Mouse (Mus musculus): ENCODE measurements around the gene Porcn. TPM values are rescaled to one million over a fixed set of nuclear protein-coding genes. Genes with fewer than 3 reads are reported as not detected.
A peak's percentile ranks its signal among the peaks of the same experiment; 100 is the strongest.

Porcn gene
- polyA plus RNA-seq, 1 experiment, result 67.5 TPM

- Histone ChIP-seq H3K4me3 (peak overlapping the region; percentile 41), H3ac (ENCODE audit: control insufficient read depth, insufficient read length) (peak overlapping the region; percentile 22), H3K4me2 (ENCODE audit: low read depth) (peak overlapping the region; percentile 60), H3K36me3 (ENCODE audit: control insufficient read depth, insufficient read depth) (no peaks in the 10 kb centered on the region), H3K79me2 (ENCODE audit: control insufficient read depth, insufficient read depth) (no peaks in the 10 kb centered on the region), H3K27me3 (ENCODE audit: control insufficient read depth, insufficient read depth, insufficient read length) (no peaks in the 10 kb centered on the region)
- TF ChIP-seq POLR2A (IDR thresholded peaks at IDR 0.05; ENCODE audit: insufficient read length, low read depth) (no peak), MYOG (IDR thresholded peaks at IDR 0.05; ENCODE audit: control insufficient read depth in 1 of 3, insufficient read depth in 1 of 3, insufficient read length in 2 of 3, low read depth in 2 of 3) (no peak), POLR2AphosphoS2 (IDR thresholded peaks at IDR 0.05; ENCODE audit: insufficient read length, low read depth) (no peak), E2F4 (IDR thresholded peaks at IDR 0.05; ENCODE audit: insufficient read depth) (no peak), TCF12 (IDR thresholded peaks at IDR 0.05; ENCODE audit: insufficient read depth, poor library complexity, severe bottlenecking) (no peak), MAX (IDR thresholded peaks at IDR 0.05; ENCODE audit: low read depth) (no peak)
These were observed 774 bp downstream of the Porcn start for GRCm38 (mm10) chrX:8205551-8205950.

GRCm38 (mm10) chrX:8205088-8205487 is 1.2 kb downstream of the Porcn start:
- TF ChIP-seq SRF (IDR thresholded peaks at IDR 0.05; ENCODE audit: control insufficient read depth, insufficient read length, low read depth), result no peak
- no peak for TF ChIP-seq MYOD1 (IDR thresholded peaks at IDR 0.05; ENCODE audit: control insufficient read depth in 1 of 3, insufficient read length in 2 of 3, low read depth in 2 of 3)
- TF ChIP-seq E2F4 (IDR thresholded peaks at IDR 0.05; ENCODE audit: insufficient read depth), result no peak
- no peak for TF ChIP-seq MAX (IDR thresholded peaks at IDR 0.05; ENCODE audit: low read depth)
- Histone ChIP-seq H3K36me3 (ENCODE audit: control insufficient read depth, insufficient read depth) (no peaks in the 10 kb centered on the region), H3K27me3 (ENCODE audit: control insufficient read depth, insufficient read depth, insufficient read length) (no peaks in the 10 kb centered on the region), H3K79me2 (ENCODE audit: control insufficient read depth, insufficient read depth) (no peaks in the 10 kb centered on the region), H3ac (ENCODE audit: control insufficient read depth, insufficient read length) (no peak overlapping the region), H3K4me3 (peak overlapping the region; percentile 41), H3K4me2 (ENCODE audit: low read depth) (peak overlapping the region; percentile 60)

GRCm38 (mm10) chrX:8204076-8204475 is 2.2 kb downstream of the Porcn start:
- Histone ChIP-seq H3ac (ENCODE audit: control insufficient read depth, insufficient read length) (no peak overlapping the region), H3K27me3 (ENCODE audit: control insufficient read depth, insufficient read depth, insufficient read length) (no peaks in the 10 kb centered on the region), H3K4me3 (no peak overlapping the region), H3K79me2 (ENCODE audit: control insufficient read depth, insufficient read depth) (no peaks in the 10 kb centered on the region), H3K4me2 (ENCODE audit: low read depth) (no peak overlapping the region), H3K36me3 (ENCODE audit: control insufficient read depth, insufficient read depth) (no peaks in the 10 kb centered on the region)
- TF ChIP-seq MYOD1 (IDR thresholded peaks at IDR 0.05; ENCODE audit: control insufficient read depth in 1 of 3, insufficient read length in 2 of 3, low read depth in 2 of 3) (no peak), USF1 (IDR thresholded peaks at IDR 0.05; ENCODE audit: low read depth) (no peak), POLR2AphosphoS2 (IDR thresholded peaks at IDR 0.05; ENCODE audit: insufficient read length, low read depth) (no peak), SRF (IDR thresholded peaks at IDR 0.05; ENCODE audit: control insufficient read depth, insufficient read length, low read depth) (no peak), TCF3 (IDR thresholded peaks at IDR 0.05; ENCODE audit: insufficient read length, low read depth) (no peak), CEBPB (IDR thresholded peaks at IDR 0.05; ENCODE audit: insufficient read depth, poor library complexity, severe bottlenecking) (no peak), MAX (IDR thresholded peaks at IDR 0.05; ENCODE audit: low read depth) (no peak), MYOG (IDR thresholded peaks at IDR 0.05; ENCODE audit: control insufficient read depth in 1 of 3, insufficient read depth in 1 of 3, insufficient read length in 2 of 3, low read depth in 2 of 3) (no peak), TCF12 (IDR thresholded peaks at IDR 0.05; ENCODE audit: insufficient read depth, poor library complexity, severe bottlenecking) (no peak), POLR2A (IDR thresholded peaks at IDR 0.05; ENCODE audit: insufficient read length, low read depth) (no peak), REST (IDR thresholded peaks at IDR 0.05; ENCODE audit: insufficient read depth, insufficient read length) (no peak), E2F4 (IDR thresholded peaks at IDR 0.05; ENCODE audit: insufficient read depth) (no peak)

- no peak overlapping the region for H3K4me3 ChIP-seq
These were observed 3.2 kb downstream of the Porcn start for GRCm38 (mm10) chrX:8203105-8203504.

DNA sequence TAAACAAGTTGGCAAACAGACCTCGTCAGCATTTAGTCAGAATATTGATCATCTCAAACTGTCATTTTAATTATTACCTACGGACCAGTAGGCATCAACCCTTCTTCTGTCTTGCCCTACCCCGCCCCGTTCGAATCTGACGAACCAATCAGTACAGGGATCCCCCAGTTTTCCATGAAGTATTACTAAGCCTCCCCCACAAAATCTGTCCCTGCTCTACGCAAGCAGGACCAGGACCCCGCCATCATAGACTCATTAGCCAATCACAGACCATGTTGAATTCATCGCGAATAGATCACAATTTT is 13.0 kb downstream of the Porcn start, which contains the start of gene Ebp:
Ebp (minus strand) TSS at position 94 of the 305 bp plus-strand sequence.
- Histone ChIP-seq H3K36me3 (ENCODE audit: control insufficient read depth, insufficient read depth) (no peaks in the 10 kb centered on the region), H3K4me3 (peak within 1 kb of the TSS; percentile 48), H3K27me3 (ENCODE audit: control insufficient read depth, insufficient read depth, insufficient read length) (no peaks in the 10 kb centered on the region), H3ac (ENCODE audit: control insufficient read depth, insufficient read length) (peak within 1 kb of the TSS; percentile 4), H3K4me2 (ENCODE audit: low read depth) (peak within 1 kb of the TSS; percentile 99), H3K79me2 (ENCODE audit: control insufficient read depth, insufficient read depth) (peaks cover 8% of the 10 kb centered on the region)
- TF ChIP-seq CEBPB (IDR thresholded peaks at IDR 0.05; ENCODE audit: insufficient read depth, poor library complexity, severe bottlenecking), result no peak
- TF ChIP-seq POLR2AphosphoS2 (IDR thresholded peaks at IDR 0.05; ENCODE audit: insufficient read length, low read depth), result no peak
- no peak for TF ChIP-seq MYOG (IDR thresholded peaks at IDR 0.05; ENCODE audit: control insufficient read depth in 1 of 3, insufficient read depth in 1 of 3, insufficient read length in 2 of 3, low read depth in 2 of 3)
- no peak for TF ChIP-seq USF1 (IDR thresholded peaks at IDR 0.05; ENCODE audit: low read depth)
- TF ChIP-seq TCF12 (IDR thresholded peaks at IDR 0.05; ENCODE audit: insufficient read depth, poor library complexity, severe bottlenecking), result no peak
- no peak for TF ChIP-seq SRF (IDR thresholded peaks at IDR 0.05; ENCODE audit: control insufficient read depth, insufficient read length, low read depth)

More at GRCm38 (mm10) chrX:8203105-8203504, 3.2 kb downstream of the Porcn start:
- no peak overlapping the region for H3K4me2 ChIP-seq (ENCODE audit: low read depth)
- H3K36me3 ChIP-seq (ENCODE audit: control insufficient read depth, insufficient read depth), result no peaks in the 10 kb centered on the region
- TF ChIP-seq MAX (IDR thresholded peaks at IDR 0.05; ENCODE audit: low read depth) (no peak), MYOG (IDR thresholded peaks at IDR 0.05; ENCODE audit: control insufficient read depth in 1 of 3, insufficient read depth in 1 of 3, insufficient read length in 2 of 3, low read depth in 2 of 3) (no peak), MYOD1 (IDR thresholded peaks at IDR 0.05; ENCODE audit: control insufficient read depth in 1 of 3, insufficient read length in 2 of 3, low read depth in 2 of 3) (no peak), REST (IDR thresholded peaks at IDR 0.05; ENCODE audit: insufficient read depth, insufficient read length) (no peak), CEBPB (IDR thresholded peaks at IDR 0.05; ENCODE audit: insufficient read depth, poor library complexity, severe bottlenecking) (no peak), TCF12 (IDR thresholded peaks at IDR 0.05; ENCODE audit: insufficient read depth, poor library complexity, severe bottlenecking) (no peak), USF1 (IDR thresholded peaks at IDR 0.05; ENCODE audit: low read depth) (no peak), SRF (IDR thresholded peaks at IDR 0.05; ENCODE audit: control insufficient read depth, insufficient read length, low read depth) (no peak)
- no peak overlapping the region for H3ac ChIP-seq (ENCODE audit: control insufficient read depth, insufficient read length)
- no peaks in the 10 kb centered on the region for H3K79me2 ChIP-seq (ENCODE audit: control insufficient read depth, insufficient read depth)
- no peaks in the 10 kb centered on the region for H3K27me3 ChIP-seq (ENCODE audit: control insufficient read depth, insufficient read depth, insufficient read length)

Measured in myocyte (in vitro differentiated cells).